Mouse (Mus musculus) G1E (cell line): ENCODE results near the gene Lage3. TPM values are rescaled to one million over a fixed set of nuclear protein-coding genes. Genes with fewer than 3 reads are reported as not detected.

Experiments used
- ATAC-seq: 2 replicates; pipeline ENCODE4 v1.8.0; 2016; ENCODE audit warnings: mild to moderate bottlenecking; ENCODE audit not compliant: insufficient number of reproducible peaks, poor library complexity, low FRiP score, severe bottlenecking; ENCODE audit errors: extremely low read depth
- DNase-seq: peaks from one replicate; pipeline ENCODE4 v3.0.0; 2012; ENCODE audit warnings: low spot score
- H3K27me3 ChIP-seq: 2 replicates; pipeline ENCODE4 v1.6.1; 2012; ENCODE audit warnings: mild to moderate bottlenecking, low read length, inconsistent platforms; ENCODE audit not compliant: insufficient read depth
- H3K36me3 ChIP-seq: replicated peaks from 2 replicates; pipeline ENCODE3; 2012; ENCODE audit warnings: mild to moderate bottlenecking, inconsistent platforms
- H3K4me1 ChIP-seq: 2 replicates; pipeline ENCODE4 v1.6.1; 2012; ENCODE audit warnings: low read depth, low read length, inconsistent platforms, mixed read lengths; ENCODE audit not compliant: insufficient read depth
- H3K4me3 ChIP-seq: 2 replicates; pipeline ENCODE4 v1.5.1; 2012; ENCODE audit warnings: low read depth, mild to moderate bottlenecking, inconsistent platforms, low read length, moderate library complexity, mixed read lengths
- H3K9me3 ChIP-seq: replicated peaks from 2 replicates; pipeline ENCODE4 v1.6.1; 2012; ENCODE audit warnings: inconsistent platforms
- CTCF ChIP-seq: IDR thresholded peaks from 2 replicates; pipeline ENCODE4 v1.5.1; 2012; ENCODE audit warnings: low read depth, low read length, inconsistent platforms, mixed read lengths
- GATA1 ChIP-seq: IDR thresholded peaks from 2 replicates; pipeline ENCODE4 v1.6.1; 2012; ENCODE audit warnings: borderline replicate concordance, low read length, inconsistent platforms, mixed read lengths
- GATA2 ChIP-seq: IDR thresholded peaks from 2 replicates; pipeline ENCODE4 v1.6.1; 2012; ENCODE audit warnings: low read depth, low read length, inconsistent platforms, borderline replicate concordance
- POLR2AphosphoS5 ChIP-seq: IDR thresholded peaks from 2 replicates; pipeline ENCODE4 v1.6.1; 2012; ENCODE audit warnings: low read depth, low read length, inconsistent platforms; ENCODE audit not compliant: insufficient replicate concordance
- TAL1 ChIP-seq: conservative IDR thresholded peaks from 2 replicates; pipeline ENCODE4 v1.6.1; 2012; ENCODE audit warnings: low read depth, low read length, inconsistent platforms, mixed read lengths
- polyA plus RNA-seq: library from polyadenylated mRNA; stranded (reverse); fragments of >175 nt; gene quantifications from 2 replicates; pipeline ENCODE4 v1.2.3, GENCODE M21; 2012
- total RNA-seq, 2 experiments: library from RNA; stranded (forward) in 1 of 2; stranded (reverse) in 1 of 2; fragments of 200-1000 nt in 1 of 2; fragments of >200 nt in 1 of 2; fragmentation: Nextera tagmentation in 1 of 2; gene quantifications; 2 replicates each; pipeline ENCODE4 v1.2.3; 2014 to 2017

Gene Lage3
- total RNA-seq (2014; fragmentation: Nextera tagmentation): 36.5 and 47.9 TPM in 2 replicates
- total RNA-seq (2017): 32.5 and 36.9 TPM in 2 replicates
- 5.0 and 5.2 TPM in 2 replicates for polyA plus RNA-seq

DNA sequence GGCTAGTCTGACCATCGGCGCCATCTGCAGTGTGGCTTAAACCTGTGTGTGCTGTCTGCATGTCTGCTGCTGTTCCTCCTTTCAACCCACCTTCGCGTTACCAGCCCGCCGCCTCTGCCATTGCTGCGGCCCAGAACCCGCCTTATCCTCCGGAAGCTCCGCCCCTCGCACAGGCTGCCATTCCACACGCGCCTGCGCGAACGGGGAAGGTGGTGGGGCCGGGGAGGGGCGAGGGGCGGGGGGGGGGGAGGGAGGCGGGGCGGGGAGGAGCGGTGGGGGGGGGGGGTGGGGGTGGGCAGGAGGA lies at the start of gene Lage3:
Gene Lage3 (minus strand): TSS at position 152 of the 304 bp plus-strand sequence.
- peaks cover 6% of the 10 kb centered on the region for H3K4me1 ChIP-seq
- H3K36me3 ChIP-seq: no peaks in the 10 kb centered on the region
- peak; percentile 60 for ATAC-seq
- no peak for TF ChIP-seq POLR2AphosphoS5
- no peak for TF ChIP-seq GATA1
- TF ChIP-seq TAL1: no peak
- no peak for TF ChIP-seq CTCF
- no peak for TF ChIP-seq GATA2
- H3K27me3 ChIP-seq: no peaks in the 10 kb centered on the region
- peak; percentile 64 for DNase-seq
- H3K9me3 ChIP-seq: no peaks in the 10 kb centered on the region
- peak within 1 kb of the TSS; percentile 70 for H3K4me3 ChIP-seq

DNA sequence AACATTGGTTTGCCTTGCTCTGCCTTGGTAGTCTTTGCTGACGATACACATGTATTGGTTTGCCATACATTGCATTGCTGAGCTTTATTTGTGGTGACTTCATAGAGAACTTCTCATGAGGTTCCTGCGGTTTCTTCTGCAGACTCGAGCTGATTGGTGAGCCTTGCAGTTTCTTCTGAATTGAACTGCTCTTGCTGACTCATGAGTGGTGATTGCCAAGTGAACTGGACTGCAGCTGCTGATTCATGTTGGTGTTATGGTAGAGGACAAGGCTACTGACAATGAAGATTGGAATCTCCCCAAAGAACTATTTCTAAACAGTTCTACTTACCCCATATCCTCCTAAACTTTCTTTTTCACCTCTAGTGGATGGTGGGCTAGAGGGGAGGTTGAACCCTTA lies 46.7 kb upstream of the Lage3 start:
- no peaks in the 10 kb centered on the region for H3K9me3 ChIP-seq
- ATAC-seq (no peak), DNase-seq (no peak)
- no peak overlapping the region for H3K4me3 ChIP-seq
- TF ChIP-seq TAL1 (no peak), CTCF (no peak), GATA2 (no peak), GATA1 (no peak), POLR2AphosphoS5 (no peak)
- H3K36me3 ChIP-seq: no peaks in the 10 kb centered on the region
- no peaks in the 10 kb centered on the region for H3K4me1 ChIP-seq
- no peaks in the 10 kb centered on the region for H3K27me3 ChIP-seq

DNA sequence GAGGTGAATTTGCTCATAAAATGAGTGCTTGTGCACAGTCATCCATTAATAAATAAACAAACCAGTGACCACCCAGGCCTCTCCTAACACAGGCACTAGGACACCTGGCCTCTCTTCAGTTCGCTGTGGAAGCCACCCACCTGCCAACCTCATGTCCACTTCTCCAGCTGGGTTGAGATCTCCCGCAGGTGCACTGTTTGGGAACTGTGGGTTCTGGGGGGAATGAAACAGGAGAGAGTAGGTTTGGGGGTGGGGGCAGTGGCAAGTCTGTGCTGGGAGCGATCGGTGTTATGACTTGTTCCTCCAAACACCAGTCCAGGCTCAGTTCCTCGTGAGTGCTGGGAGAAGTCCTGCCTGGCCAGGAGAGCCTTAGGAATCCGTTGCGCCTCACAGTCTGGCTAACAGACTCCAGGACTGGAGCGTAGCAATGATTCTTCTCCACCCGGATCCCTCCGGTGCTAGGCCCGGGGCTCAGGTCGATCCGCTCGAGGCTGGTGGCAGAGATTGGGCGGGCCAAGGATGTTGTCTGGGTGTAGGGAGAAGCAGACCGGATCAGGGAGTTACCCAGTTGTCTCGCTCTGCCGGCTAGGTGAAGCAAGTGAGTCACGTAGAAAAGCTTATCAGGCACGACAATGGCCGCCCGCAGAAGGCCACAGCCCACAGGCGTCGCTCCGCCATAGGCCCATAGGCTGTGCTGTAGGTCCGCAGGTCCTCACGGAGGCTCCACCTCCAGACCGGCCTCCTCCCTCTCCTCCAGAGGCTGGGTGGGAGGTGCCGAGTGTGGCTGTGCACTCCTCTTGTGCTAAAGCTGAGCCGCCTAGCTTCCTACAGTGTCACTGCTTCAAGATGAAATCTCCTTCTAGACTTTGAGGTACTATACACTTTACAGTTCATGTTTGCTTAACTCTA lies 39.4 kb upstream of the Lage3 start, which contains the start of the genes Fam3a and Ikbkg:
Gene Fam3a (minus strand): TSS at position 738 of the 909 bp plus-strand sequence.
Gene Ikbkg (plus strand): TSS at position 756 of the 909 bp plus-strand sequence.
- Histone ChIP-seq H3K36me3 (peaks cover 19% of the 10 kb centered on the region), H3K27me3 (no peaks in the 10 kb centered on the region), H3K4me3 (peak within 1 kb of the TSS; percentile 76), H3K4me1 (peaks cover 16% of the 10 kb centered on the region), H3K9me3 (no peaks in the 10 kb centered on the region)
- peak; percentile 75 for DNase-seq
- ATAC-seq: peak; percentile 97
- no peak for TF ChIP-seq POLR2AphosphoS5

DNA sequence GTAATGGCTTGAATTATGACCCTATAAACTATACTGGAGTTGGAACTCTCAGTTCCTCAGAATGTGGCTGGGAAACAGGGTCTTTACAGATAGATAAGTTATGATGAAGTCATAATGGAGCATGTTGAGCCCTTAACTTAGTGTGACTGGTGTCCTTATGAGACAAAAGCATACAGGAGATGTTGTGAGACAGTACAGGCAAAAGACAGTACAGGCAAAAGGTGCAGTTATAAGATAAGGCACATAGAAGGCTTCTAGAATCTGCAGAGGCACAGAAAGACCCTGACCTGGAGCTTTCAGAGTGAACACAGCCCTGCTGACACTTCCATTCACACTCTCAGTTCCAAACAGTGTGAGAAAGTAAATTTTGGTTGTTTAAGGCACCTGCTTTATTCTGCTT lies 34.7 kb upstream of the Lage3 start:
- TF ChIP-seq CTCF (no peak), TAL1 (0 out of 2 replicates have a peak, but pooled peaks have one; percentile 18)
- DNase-seq (no peak), ATAC-seq (no peak)
- H3K27me3 ChIP-seq: no peaks in the 10 kb centered on the region
- no peaks in the 10 kb centered on the region for H3K9me3 ChIP-seq
- no peak overlapping the region for H3K4me3 ChIP-seq
- peaks cover 54% of the 10 kb centered on the region for H3K36me3 ChIP-seq
- peaks cover 15% of the 10 kb centered on the region; the same call in 1 of the 2 replicates for H3K4me1 ChIP-seq

DNA sequence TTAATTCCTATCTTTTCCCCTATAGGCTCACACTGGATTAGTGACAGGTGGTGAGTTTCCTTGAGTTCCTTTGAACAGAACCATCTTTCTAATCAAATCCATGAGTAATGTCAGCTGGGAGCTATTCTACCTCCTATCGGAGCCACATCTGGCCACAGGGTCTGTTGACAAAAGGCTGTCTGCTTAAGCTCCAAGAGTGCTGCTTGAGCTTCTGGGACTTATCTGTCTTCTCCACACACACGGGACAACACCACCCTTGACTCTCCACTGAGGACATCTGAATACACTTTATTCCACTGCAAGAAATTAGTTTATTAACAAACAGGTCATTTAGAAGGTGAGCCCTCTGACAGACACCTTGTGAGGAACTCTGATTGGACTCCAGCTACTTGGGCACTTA lies 31.0 kb upstream of the Lage3 start:
- Histone ChIP-seq H3K27me3 (no peaks in the 10 kb centered on the region), H3K4me3 (no peak overlapping the region), H3K9me3 (no peaks in the 10 kb centered on the region), H3K4me1 (peaks cover 9% of the 10 kb centered on the region; the same call in 1 of the 2 replicates), H3K36me3 (peaks cover 39% of the 10 kb centered on the region)
- ATAC-seq: no peak
- DNase-seq: no peak
- TF ChIP-seq POLR2AphosphoS5: no peak
- TF ChIP-seq GATA1: no peak
- TF ChIP-seq CTCF: no peak
- TF ChIP-seq TAL1: no peak
- TF ChIP-seq GATA2: no peak

DNA sequence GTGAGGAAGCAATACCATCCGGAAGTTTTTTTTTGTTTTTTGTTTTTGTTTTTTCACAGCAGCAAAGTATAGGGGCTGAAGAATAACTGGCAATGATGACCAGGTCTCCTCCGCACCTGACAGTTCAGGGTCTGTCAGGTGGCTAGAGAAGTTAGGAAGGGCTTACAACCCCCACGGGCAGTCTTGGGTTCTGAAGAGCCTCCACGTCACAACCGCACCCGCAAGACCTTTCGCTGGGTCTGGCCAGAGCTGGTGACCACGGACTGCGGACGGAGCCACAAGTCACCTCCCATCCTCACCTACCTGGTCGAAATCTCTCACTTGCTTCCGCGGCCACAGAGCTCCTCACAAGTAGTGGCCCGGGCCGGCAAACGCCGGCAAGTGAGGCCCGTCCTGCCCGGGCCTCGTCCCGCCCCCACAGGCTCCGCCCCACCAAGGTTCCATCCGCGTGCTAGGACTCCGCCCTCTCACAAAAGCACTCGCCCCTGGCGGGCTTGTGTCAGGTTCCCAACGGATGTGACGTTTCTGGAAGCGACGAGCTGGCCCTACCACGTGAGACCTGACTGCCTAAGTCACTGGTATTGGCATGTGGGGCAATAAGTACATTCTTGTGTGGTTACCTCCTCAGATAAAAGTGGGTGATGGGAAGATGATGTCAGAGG lies 19.6 kb upstream of the Lage3 start, which contains the start of the genes Ubl4a and Slc10a3:
Gene Ubl4a (minus strand): TSS at position 331 of the 662 bp plus-strand sequence.
Gene Slc10a3 (minus strand): TSS at position 462 of the 662 bp plus-strand sequence.
- ATAC-seq (peak; percentile 90), DNase-seq (peak; percentile 67)
- Histone ChIP-seq H3K36me3 (peaks cover 16% of the 10 kb centered on the region), H3K27me3 (no peaks in the 10 kb centered on the region), H3K9me3 (no peaks in the 10 kb centered on the region), H3K4me1 (peaks cover 22% of the 10 kb centered on the region), H3K4me3 (peak within 1 kb of the TSS; percentile 75)
- no peak for TF ChIP-seq TAL1
- no peak for TF ChIP-seq POLR2AphosphoS5
- TF ChIP-seq GATA2: no peak
